Mouse (Mus musculus) testis, adult 2 months (tissue): ENCODE results near the gene Gm17657. TPM values are rescaled to one million over a fixed set of nuclear protein-coding genes. Genes with fewer than 3 reads are reported as not detected.
"Not testable (repeated sequence)": the region's sequence is repeated elsewhere in the genome, so short reads cannot be mapped to it uniquely, and the experiment has no call there.

Experiments used
- H3K27ac ChIP-seq: fragments of 200-500 bp; 2 replicates; pipeline ENCODE4 v1.5.1; 2012; ENCODE audit warnings: low read depth, low read length; ENCODE audit not compliant: control insufficient read depth, insufficient read depth
- H3K27me3 ChIP-seq: fragments of 200-500 bp; 2 replicates; pipeline ENCODE4 v1.6.1; 2012; ENCODE audit warnings: mild to moderate bottlenecking, low read length, moderate library complexity; ENCODE audit not compliant: control insufficient read depth, insufficient read depth
- H3K36me3 ChIP-seq: fragments of 200-500 bp; 2 replicates; pipeline ENCODE4 v1.6.1; 2012; ENCODE audit warnings: mild to moderate bottlenecking, low read length; ENCODE audit not compliant: control insufficient read depth, insufficient read depth
- H3K4me1 ChIP-seq: fragments of 200-500 bp; 2 replicates; pipeline ENCODE4 v1.6.1; 2012; ENCODE audit warnings: low read length; ENCODE audit not compliant: control insufficient read depth, insufficient read depth
- H3K4me3 ChIP-seq: fragments of 200-500 bp; 2 replicates; pipeline ENCODE4 v1.5.1; 2012; ENCODE audit warnings: low read depth, mild to moderate bottlenecking, low read length, moderate library complexity, mixed read lengths; ENCODE audit not compliant: control insufficient read depth
- CTCF ChIP-seq: fragments of 200-500 bp; IDR thresholded peaks from 2 replicates; pipeline ENCODE4 v1.5.1; 2012; ENCODE audit warnings: low read depth, mild to moderate bottlenecking, inconsistent platforms, low read length, moderate library complexity; ENCODE audit not compliant: control insufficient read depth, insufficient read depth, insufficient replicate concordance
- POLR2A ChIP-seq: fragments of 200-500 bp; IDR thresholded peaks from 2 replicates; pipeline ENCODE4 v1.6.1; 2012; ENCODE audit warnings: low read depth, mild to moderate bottlenecking, inconsistent platforms, low read length, moderate library complexity; ENCODE audit not compliant: control insufficient read depth
- polyA plus RNA-seq: library from polyadenylated mRNA; depleted of rRNA; stranded (reverse); fragments of >200 nt; gene quantifications from 2 replicates; pipeline ENCODE4 v1.2.3, GENCODE M21; 2012

Gm17657 gene
- polyA plus RNA-seq, 1 experiment = 21.1 TPM

DNA sequence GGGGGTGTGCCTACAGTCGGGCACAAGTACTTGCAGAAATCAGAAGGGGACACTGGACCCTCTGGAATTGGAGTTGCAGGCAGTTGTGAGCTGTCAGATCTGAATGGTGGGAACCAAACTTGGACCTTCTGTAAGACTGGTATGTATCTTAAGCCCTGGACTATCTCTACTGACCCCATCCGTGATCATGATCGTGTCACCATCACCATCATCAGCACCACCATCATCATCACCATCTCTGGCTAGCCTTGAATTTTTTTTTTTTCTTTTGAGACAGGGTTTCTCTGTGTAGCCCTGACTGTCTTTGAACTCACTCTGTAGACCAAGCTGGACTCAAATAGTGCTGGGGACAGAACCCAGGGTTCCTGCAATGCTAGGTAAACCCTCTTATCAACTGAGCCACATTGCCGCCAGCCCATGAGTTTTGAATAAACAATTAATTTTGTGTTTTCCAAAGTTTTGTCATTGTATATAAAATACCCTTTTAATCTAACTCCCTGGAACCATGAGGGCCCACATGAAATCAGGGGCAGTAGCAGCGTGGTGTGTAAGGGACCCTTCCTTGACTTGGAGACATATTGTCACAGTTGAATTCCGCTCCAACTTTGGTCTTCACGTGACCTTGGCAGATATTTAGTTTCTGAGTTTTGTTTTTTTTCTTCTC, 47.3 kb downstream of the Gm17657 start:
- no peak overlapping the region for H3K27ac ChIP-seq
- no peaks in the 10 kb centered on the region for H3K36me3 ChIP-seq
- no peak overlapping the region for H3K4me3 ChIP-seq
- no peaks in the 10 kb centered on the region for H3K27me3 ChIP-seq
- peaks cover 3% of the 10 kb centered on the region; the same call in 1 of the 2 replicates for H3K4me1 ChIP-seq
- no peak for TF ChIP-seq POLR2A
- no peak for TF ChIP-seq CTCF

DNA sequence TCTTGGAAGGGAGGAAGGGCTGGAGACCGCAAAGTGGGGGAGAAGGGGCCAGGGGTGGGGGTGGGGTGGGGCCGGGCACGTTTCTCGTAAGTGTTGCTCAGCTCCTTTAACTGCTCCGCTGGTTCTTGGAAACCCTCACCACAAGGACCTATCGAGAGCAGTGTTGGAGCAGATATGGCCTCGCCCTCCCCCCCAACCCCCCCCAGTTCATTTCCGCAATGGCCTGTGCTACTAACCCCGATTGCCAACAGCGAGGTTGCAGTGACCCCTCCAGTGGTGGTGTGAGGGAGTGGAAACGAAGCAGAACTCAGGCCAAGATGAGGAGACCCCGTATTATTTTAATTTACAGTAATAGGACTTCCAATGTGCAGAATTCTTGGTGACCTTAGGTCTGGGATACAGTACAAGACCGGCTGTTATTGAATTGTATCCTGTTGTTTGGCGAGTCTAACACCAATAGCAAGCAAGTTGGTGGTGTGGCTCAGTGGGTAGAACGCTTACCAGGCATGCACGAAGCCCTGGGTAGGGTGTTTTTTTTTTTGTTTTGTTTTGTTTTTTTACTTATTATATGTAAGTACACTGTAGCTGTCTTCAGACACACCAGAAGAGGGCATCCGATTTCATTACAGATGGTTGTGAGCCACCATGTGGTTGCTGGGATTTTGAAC, 48.5 kb downstream of the Gm17657 start:
- no peaks in the 10 kb centered on the region for H3K36me3 ChIP-seq
- TF ChIP-seq CTCF (no peak), POLR2A (no peak)

DNA sequence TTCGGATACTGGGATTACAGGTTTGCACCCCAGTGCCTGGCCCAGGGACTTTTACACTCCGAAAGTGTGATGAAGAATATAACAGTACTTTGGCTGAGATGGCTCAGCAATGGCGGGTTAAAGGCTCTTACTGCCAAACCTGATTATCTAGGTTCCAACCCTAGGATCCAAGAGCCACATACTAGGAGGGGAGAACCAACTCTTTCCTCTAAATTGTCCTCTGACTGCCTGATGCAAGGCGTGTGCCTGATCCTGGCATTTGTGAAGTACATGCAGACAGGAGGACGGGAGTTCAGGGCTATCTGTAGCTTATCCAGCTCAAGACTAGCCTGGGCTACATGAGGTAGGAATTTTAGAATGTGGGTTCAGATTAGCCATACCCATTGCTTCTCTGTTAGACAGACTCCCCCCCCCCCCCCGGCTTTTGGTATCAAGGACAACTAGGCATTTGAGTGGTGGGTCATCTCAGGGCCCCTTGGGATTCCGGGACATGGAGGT, 49.1 kb downstream of the Gm17657 start:
- Histone ChIP-seq H3K4me3 (no peak overlapping the region), H3K36me3 (no peaks in the 10 kb centered on the region), H3K27ac (no peak overlapping the region), H3K4me1 (peaks cover 3% of the 10 kb centered on the region; the same call in 1 of the 2 replicates), H3K27me3 (no peaks in the 10 kb centered on the region)
- TF ChIP-seq POLR2A = no peak
- no peak for TF ChIP-seq CTCF

More for the DNA sequence above, 48.5 kb downstream of the Gm17657 start:
- Histone ChIP-seq H3K4me3 (no peak overlapping the region), H3K4me1 (peaks cover 3% of the 10 kb centered on the region; the same call in 1 of the 2 replicates), H3K27ac (no peak overlapping the region), H3K27me3 (no peaks in the 10 kb centered on the region)

- TF ChIP-seq POLR2A = no peak
- TF ChIP-seq CTCF = no peak
- H3K27ac ChIP-seq = no peak overlapping the region
- H3K4me1 ChIP-seq = peaks cover 3% of the 10 kb centered on the region; the same call in 1 of the 2 replicates
Observed at GRCm38 (mm10) chr17:29499511-29499910, 49.9 kb downstream of the Gm17657 start.

DNA sequence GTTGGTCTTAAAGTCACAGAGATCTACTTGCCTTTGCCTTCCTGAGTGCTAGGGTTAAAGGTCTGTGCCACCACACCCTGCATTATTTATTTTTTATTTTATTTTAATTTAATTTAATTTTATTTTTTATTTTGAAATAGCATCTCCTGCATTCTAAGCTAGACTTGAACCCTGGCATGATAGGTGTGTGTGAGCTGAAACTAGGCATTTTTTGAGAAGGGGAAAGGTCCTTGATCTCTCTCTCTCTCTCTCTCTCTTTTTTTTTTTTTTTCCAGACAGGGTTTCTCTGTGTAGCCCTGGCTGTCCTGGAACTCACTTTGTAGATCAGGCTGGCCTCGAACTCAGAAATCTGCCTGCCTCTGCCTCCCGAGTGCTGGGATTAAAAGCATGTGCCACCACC, 50.5 kb downstream of the Gm17657 start:
- H3K27ac ChIP-seq, H3K4me3 ChIP-seq, H3K4me1 ChIP-seq, H3K36me3 ChIP-seq, H3K27me3 ChIP-seq: not testable (repeated sequence)

More at GRCm38 (mm10) chr17:29499511-29499910, 49.9 kb downstream of the Gm17657 start:
- Histone ChIP-seq H3K27me3 (no peaks in the 10 kb centered on the region), H3K4me3 (no peak overlapping the region), H3K36me3 (no peaks in the 10 kb centered on the region)

GRCm38 (mm10) chr17:29498028-29498427, 51.4 kb downstream of the Gm17657 start:
- Histone ChIP-seq H3K27ac (no peak overlapping the region), H3K36me3 (no peaks in the 10 kb centered on the region), H3K27me3 (no peaks in the 10 kb centered on the region), H3K4me3 (no peak overlapping the region), H3K4me1 (peaks cover under 1% of the 10 kb centered on the region)
- TF ChIP-seq CTCF (no peak), POLR2A (no peak)

DNA sequence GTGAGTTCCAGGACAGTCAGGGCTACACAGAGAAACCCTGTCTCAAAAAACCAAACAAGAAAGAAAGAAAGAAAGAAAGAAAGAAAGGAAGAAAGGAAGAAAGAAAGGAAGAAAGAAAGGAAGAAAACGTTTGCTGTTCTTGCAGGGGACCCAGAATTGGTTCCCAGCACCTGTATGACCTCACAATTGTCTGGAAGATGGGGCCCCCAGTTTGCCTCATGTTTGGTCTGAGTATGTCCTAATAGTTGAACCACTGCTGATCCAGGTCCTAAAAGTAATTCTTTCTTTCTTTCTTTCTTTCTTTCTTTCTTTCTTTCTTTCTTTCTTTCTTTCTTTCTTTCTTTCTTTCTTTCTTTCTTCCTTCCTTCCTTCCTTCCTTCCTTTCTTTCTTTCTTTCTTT, 52.0 kb downstream of the Gm17657 start:
- H3K27ac ChIP-seq, H3K4me1 ChIP-seq, H3K36me3 ChIP-seq, H3K4me3 ChIP-seq, H3K27me3 ChIP-seq: not testable (repeated sequence)

DNA sequence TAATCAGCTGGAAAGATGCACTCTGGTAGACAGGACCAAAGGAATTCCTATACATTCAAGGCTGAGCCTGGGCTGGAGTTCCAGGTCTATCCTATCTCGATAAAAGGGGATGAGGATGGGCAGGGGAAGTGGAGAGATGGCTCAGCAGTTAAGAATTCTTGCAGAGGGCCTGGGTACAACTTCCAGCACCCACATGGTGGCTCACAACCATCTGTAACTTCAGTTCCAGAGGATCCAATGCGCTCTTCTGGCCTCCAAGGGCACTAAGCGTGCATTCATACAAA, 52.4 kb downstream of the Gm17657 start:
- no peaks in the 10 kb centered on the region for H3K36me3 ChIP-seq
- no peak overlapping the region for H3K4me3 ChIP-seq
- TF ChIP-seq CTCF (no peak), POLR2A (no peak)
- no peak overlapping the region for H3K27ac ChIP-seq
- peaks cover 6% of the 10 kb centered on the region for H3K4me1 ChIP-seq
- H3K27me3 ChIP-seq = no peaks in the 10 kb centered on the region
